Mouse (Mus musculus): ENCODE measurements around the gene Fdx1. TPM values are rescaled to one million over a fixed set of nuclear protein-coding genes. Genes with fewer than 3 reads are reported as not detected.

Fdx1 gene
- 63.6 and 64.3 TPM in 2 replicates for polyA plus RNA-seq (2015; fragmentation: Nextera tagmentation; extraction: Ambion mirVana)

- ATAC-seq (ENCODE audit: low FRiP score, low read depth): peak; percentile 95
- Histone ChIP-seq H3K36me3 (no peaks in the 10 kb centered on the region), H3K4me1 (peaks cover 27% of the 10 kb centered on the region), H3K9ac (peak within 1 kb of the TSS; percentile 87), H3K27me3 (no peaks in the 10 kb centered on the region), H3K4me3 (peak within 1 kb of the TSS; percentile 88), H3K27ac (peak within 1 kb of the TSS; percentile 76), H3K4me2 (replicated peaks) (peak within 1 kb of the TSS; percentile 73), H3K9me3 (no peaks in the 10 kb centered on the region)
- under 1% methylated on average over 78 of the region's 81 CpGs for WGBS
Measured at GRCm38 (mm10) chr9:51962975-51963701, at the start of gene Fdx1. Fdx1 (minus strand) TSS chr9:51963556.

GRCm38 (mm10) chr9:52012781-52013436 is 49.6 kb upstream of the Fdx1 start:
- WGBS: 81% methylated on average over 5 of the region's 5 CpGs
- no peak for ATAC-seq (ENCODE audit: low FRiP score, low read depth)
- Histone ChIP-seq H3K4me2 (replicated peaks) (no peak overlapping the region), H3K27ac (no peak overlapping the region), H3K9me3 (no peaks in the 10 kb centered on the region), H3K36me3 (no peaks in the 10 kb centered on the region), H3K9ac (no peak overlapping the region), H3K4me3 (no peak overlapping the region), H3K27me3 (no peaks in the 10 kb centered on the region), H3K4me1 (no peaks in the 10 kb centered on the region)

- Histone ChIP-seq H3K4me3 (no peak overlapping the region), H3K4me1 (no peaks in the 10 kb centered on the region), H3K4me2 (replicated peaks) (no peak overlapping the region), H3K36me3 (no peaks in the 10 kb centered on the region), H3K9ac (no peak overlapping the region), H3K27me3 (no peaks in the 10 kb centered on the region), H3K9me3 (no peaks in the 10 kb centered on the region), H3K27ac (no peak overlapping the region)
- WGBS: 92% methylated on average over 1 of the region's 1 CpGs
- ATAC-seq (ENCODE audit: low FRiP score, low read depth): no peak
Measured at GRCm38 (mm10) chr9:52012311-52012710, 49.0 kb upstream of the Fdx1 start.

- Histone ChIP-seq H3K36me3 (no peaks in the 10 kb centered on the region), H3K4me3 (no peak overlapping the region)
- 84% methylated on average over 1 of the region's 1 CpGs for whole genome bisulfite sequencing
Measured at GRCm38 (mm10) chr9:52008511-52008910, 45.2 kb upstream of the Fdx1 start.

GRCm38 (mm10) chr9:52007341-52007740 is 44.0 kb upstream of the Fdx1 start:
- no peaks in the 10 kb centered on the region for H3K4me1 ChIP-seq
- H3K27me3 ChIP-seq: no peaks in the 10 kb centered on the region
- ATAC-seq (ENCODE audit: low FRiP score, low read depth): no peak
- no peak overlapping the region for H3K9ac ChIP-seq
- WGBS: 42% methylated on average over 2 of the region's 2 CpGs
- no peak overlapping the region for H3K4me2 ChIP-seq (replicated peaks)
- H3K4me3 ChIP-seq: no peak overlapping the region
- H3K36me3 ChIP-seq: no peaks in the 10 kb centered on the region
- no peak overlapping the region for H3K27ac ChIP-seq
- no peaks in the 10 kb centered on the region for H3K9me3 ChIP-seq

More at GRCm38 (mm10) chr9:52008511-52008910, 45.2 kb upstream of the Fdx1 start:
- Histone ChIP-seq H3K4me1 (no peaks in the 10 kb centered on the region), H3K27ac (no peak overlapping the region), H3K27me3 (no peaks in the 10 kb centered on the region), H3K9me3 (no peaks in the 10 kb centered on the region), H3K9ac (no peak overlapping the region), H3K4me2 (replicated peaks) (no peak overlapping the region)
- ATAC-seq (ENCODE audit: low FRiP score, low read depth): no peak

- H3K9me3 ChIP-seq: peaks cover 3% of the 10 kb centered on the region
- no peak overlapping the region for H3K9ac ChIP-seq
- 59% methylated on average over 4 of the region's 4 CpGs for whole genome bisulfite sequencing
- no peak overlapping the region for H3K4me3 ChIP-seq
- H3K27ac ChIP-seq: no peak overlapping the region
- H3K27me3 ChIP-seq: no peaks in the 10 kb centered on the region
- no peaks in the 10 kb centered on the region for H3K36me3 ChIP-seq
- ATAC-seq (ENCODE audit: low FRiP score, low read depth): no peak
- H3K4me1 ChIP-seq: no peaks in the 10 kb centered on the region
- H3K4me2 ChIP-seq (replicated peaks): no peak overlapping the region
Measured at GRCm38 (mm10) chr9:52003501-52003900, 40.1 kb upstream of the Fdx1 start.

GRCm38 (mm10) chr9:51995331-51996099 is 32.2 kb upstream of the Fdx1 start:
- 62% methylated on average over 5 of the region's 5 CpGs for WGBS
- Histone ChIP-seq H3K4me2 (replicated peaks) (no peak overlapping the region), H3K4me3 (no peak overlapping the region), H3K4me1 (peaks cover 3% of the 10 kb centered on the region; the same call in 1 of the 2 replicates), H3K9me3 (peaks cover 11% of the 10 kb centered on the region), H3K36me3 (no peaks in the 10 kb centered on the region), H3K27me3 (no peaks in the 10 kb centered on the region), H3K9ac (no peak overlapping the region), H3K27ac (no peak overlapping the region)
- ATAC-seq (ENCODE audit: low FRiP score, low read depth): no peak

- WGBS: 83% methylated on average over 5 of the region's 5 CpGs
- Histone ChIP-seq H3K4me3 (no peak overlapping the region), H3K4me1 (peaks cover 3% of the 10 kb centered on the region; the same call in 1 of the 2 replicates), H3K9me3 (peaks cover 11% of the 10 kb centered on the region), H3K27me3 (no peaks in the 10 kb centered on the region), H3K4me2 (replicated peaks) (no peak overlapping the region), H3K9ac (no peak overlapping the region), H3K36me3 (no peaks in the 10 kb centered on the region), H3K27ac (no peak overlapping the region)
- no peak for ATAC-seq (ENCODE audit: low FRiP score, low read depth)
Measured at GRCm38 (mm10) chr9:51994636-51995260, 31.4 kb upstream of the Fdx1 start.

GRCm38 (mm10) chr9:51993486-51994275 is 30.3 kb upstream of the Fdx1 start:
- WGBS: 80% methylated on average over 4 of the region's 4 CpGs
- no peak for ATAC-seq (ENCODE audit: low FRiP score, low read depth)

GRCm38 (mm10) chr9:51991241-51991876 is 28.0 kb upstream of the Fdx1 start:
- 39% methylated on average over 2 of the region's 2 CpGs for WGBS
- Histone ChIP-seq H3K9me3 (no peaks in the 10 kb centered on the region), H3K4me3 (no peak overlapping the region), H3K27ac (no peak overlapping the region), H3K4me1 (peaks cover 3% of the 10 kb centered on the region; the same call in 1 of the 2 replicates), H3K27me3 (no peaks in the 10 kb centered on the region), H3K36me3 (no peaks in the 10 kb centered on the region), H3K9ac (no peak overlapping the region), H3K4me2 (replicated peaks) (no peak overlapping the region)
- no peak for ATAC-seq (ENCODE audit: low FRiP score, low read depth)

More at GRCm38 (mm10) chr9:51993486-51994275, 30.3 kb upstream of the Fdx1 start:
- Histone ChIP-seq H3K9me3 (peaks cover 10% of the 10 kb centered on the region), H3K4me3 (no peak overlapping the region), H3K4me1 (peaks cover 3% of the 10 kb centered on the region; the same call in 1 of the 2 replicates), H3K36me3 (no peaks in the 10 kb centered on the region), H3K27ac (no peak overlapping the region), H3K27me3 (no peaks in the 10 kb centered on the region), H3K9ac (no peak overlapping the region), H3K4me2 (replicated peaks) (no peak overlapping the region)

GRCm38 (mm10) chr9:51990828-51991227 is 27.5 kb upstream of the Fdx1 start:
- no peak for ATAC-seq (ENCODE audit: low FRiP score, low read depth)
- Histone ChIP-seq H3K9ac (no peak overlapping the region), H3K4me2 (replicated peaks) (no peak overlapping the region), H3K27me3 (no peaks in the 10 kb centered on the region), H3K4me3 (no peak overlapping the region), H3K9me3 (no peaks in the 10 kb centered on the region), H3K36me3 (no peaks in the 10 kb centered on the region), H3K27ac (no peak overlapping the region), H3K4me1 (peaks cover 3% of the 10 kb centered on the region; the same call in 1 of the 2 replicates)
- 15% methylated on average over 2 of the region's 2 CpGs for WGBS
